Mouse (Mus musculus): ENCODE measurements at regions not wholly inside any gene's neighbourhood (a gene's known extent, or its start where the extent isn't known, plus 50 kb on each side); places are given as distances from the start of the nearest gene placed in this dataset.

DNA sequence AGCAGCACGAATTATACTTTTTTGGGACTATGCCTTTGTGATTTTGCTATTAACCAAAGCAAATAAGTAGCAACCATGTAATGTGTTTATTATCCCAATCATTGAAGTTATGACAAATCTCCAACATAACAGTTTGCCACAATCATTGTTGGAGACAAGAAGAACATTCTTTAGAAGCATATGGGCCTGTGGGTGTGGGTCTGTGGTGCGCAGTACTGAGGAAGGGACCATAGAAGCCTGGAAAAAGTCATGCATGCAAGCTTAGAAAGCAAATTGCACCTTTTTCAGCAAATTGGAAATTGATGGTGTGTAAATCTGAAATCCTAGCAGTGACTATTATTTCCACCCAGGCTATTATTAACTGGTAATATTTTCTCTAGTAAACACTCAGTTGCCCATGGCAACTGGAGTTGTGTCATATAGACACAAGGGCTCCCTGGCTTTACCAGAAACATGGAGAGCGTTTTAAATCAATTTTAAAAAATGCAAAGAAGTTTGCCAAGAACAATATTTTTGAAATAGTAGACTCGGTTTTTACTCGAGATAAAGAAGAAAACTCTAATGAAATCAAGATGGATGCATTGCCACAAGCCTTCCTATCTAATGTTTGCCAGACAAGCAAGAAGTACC lies 325.4 kb upstream of the N6amt1 start:
- TF ChIP-seq CTCF (conservative IDR thresholded peaks at IDR 0.05; ENCODE audit: insufficient read depth, insufficient read length, low read depth, low read length): no peak
- no peak for TF ChIP-seq POLR2A (IDR thresholded peaks at IDR 0.05; ENCODE audit: low read depth, low read length)

Data from kidney, adult 2 months (tissue).